Mouse (Mus musculus) layer of hippocampus, postnatal 25 days (tissue): ENCODE results near the gene Cd5. TPM values are rescaled to one million over a fixed set of nuclear protein-coding genes. Genes with fewer than 3 reads are reported as not detected.

Experiments used
- DNase-seq, 2 experiments: peaks; one replicate each; pipeline ENCODE4 v3.0.0; 2022; ENCODE audit warnings: mixed read lengths in 2 of 2, low spot score in 1 of 2; ENCODE audit errors: extremely low spot score in 1 of 2
- total RNA-seq, 2 experiments: library from RNA; stranded (reverse); gene quantifications; 2 replicates each; pipeline ENCODE4 v1.2.3; 2021

The Cd5 gene
- total RNA-seq, 2 experiments from 2014 or later = 0.16 TPM; not detected in 1

- no peak for DNase-seq
Observed at GRCm38 (mm10) chr19:10731975-10732374, 6.8 kb downstream of the Cd5 start.

- no peak for DNase-seq
Observed at GRCm38 (mm10) chr19:10730469-10730868, 8.3 kb downstream of the Cd5 start.

GRCm38 (mm10) chr19:10729889-10730288 is 8.9 kb downstream of the Cd5 start:
- no peak for DNase-seq

- DNase-seq = no peak
Observed at GRCm38 (mm10) chr19:10724629-10725363, 14.0 kb downstream of the Cd5 start.

- DNase-seq = no peak
Observed at GRCm38 (mm10) chr19:10723649-10724048, 15.2 kb downstream of the Cd5 start.

GRCm38 (mm10) chr19:10723084-10723483 is 15.7 kb downstream of the Cd5 start:
- DNase-seq = no peak

GRCm38 (mm10) chr19:10721064-10721463 is 17.7 kb downstream of the Cd5 start:
- no peak for DNase-seq

- DNase-seq = no peak
Observed at GRCm38 (mm10) chr19:10720524-10720923, 18.3 kb downstream of the Cd5 start.

- DNase-seq = no peak
Observed at GRCm38 (mm10) chr19:10719751-10720150, 19.1 kb downstream of the Cd5 start.

- DNase-seq = no peak
Observed at GRCm38 (mm10) chr19:10718251-10718775, 20.5 kb downstream of the Cd5 start.

GRCm38 (mm10) chr19:10715476-10715875 is 23.3 kb downstream of the Cd5 start:
- DNase-seq = no peak

- DNase-seq = peak; percentile 67 to 88
Observed at GRCm38 (mm10) chr19:10714682-10715475, 23.9 kb downstream of the Cd5 start.

- DNase-seq = no peak
Observed at GRCm38 (mm10) chr19:10714168-10714567, 24.6 kb downstream of the Cd5 start.

GRCm38 (mm10) chr19:10713551-10713950 is 25.3 kb downstream of the Cd5 start:
- no peak for DNase-seq

- DNase-seq = no peak
Observed at GRCm38 (mm10) chr19:10712646-10713045, 26.2 kb downstream of the Cd5 start.

GRCm38 (mm10) chr19:10712194-10712593 is 26.6 kb downstream of the Cd5 start:
- DNase-seq = no peak

GRCm38 (mm10) chr19:10710751-10711150 is 28.1 kb downstream of the Cd5 start:
- DNase-seq = no peak

- peak; percentile 50 to 75 for DNase-seq
Observed at GRCm38 (mm10) chr19:10710088-10710511, 28.7 kb downstream of the Cd5 start.

- DNase-seq = peak; percentile 99 to 100
Observed at GRCm38 (mm10) chr19:10709360-10710087, 29.3 kb downstream of the Cd5 start.

- no peak for DNase-seq
Observed at GRCm38 (mm10) chr19:10708900-10709299, 29.9 kb downstream of the Cd5 start.

GRCm38 (mm10) chr19:10707881-10708280 is 30.9 kb downstream of the Cd5 start:
- DNase-seq = no peak
